Mouse (Mus musculus): Measurements from ENCODE around the gene Ppp4r3b.

Gene Ppp4r3b

GRCm38 (mm10) chr11:29172563-29173124 lies at the start of gene Ppp4r3b:
Ppp4r3b (plus strand) TSS chr11:29172890.
- peak; percentile 99 for DNase-seq (ENCODE audit: low read depth)

DNA sequence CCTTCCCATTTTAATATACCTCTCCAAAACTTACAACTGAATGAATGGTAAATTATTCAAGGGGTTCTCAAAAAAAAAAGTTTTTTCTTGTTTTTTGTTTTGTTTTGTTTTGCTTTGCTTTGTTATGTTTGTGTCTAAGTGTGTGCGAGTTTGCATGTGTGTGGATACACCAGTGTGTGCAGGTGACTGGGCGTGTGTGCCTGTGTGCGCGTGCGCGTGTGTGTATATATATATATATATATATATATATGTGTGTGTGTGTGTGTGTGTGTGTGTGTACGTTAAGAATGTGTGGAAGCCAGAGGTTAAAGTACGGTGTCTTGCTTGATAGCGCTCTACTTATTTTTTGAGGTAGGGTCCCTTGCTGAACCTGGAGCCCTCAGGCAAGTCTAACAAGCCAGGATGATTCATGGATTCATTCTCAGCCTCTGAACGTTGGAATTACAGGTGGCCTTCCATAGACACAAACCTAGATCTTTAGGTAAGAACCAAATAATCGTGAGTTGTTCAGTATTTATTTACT lies 42.8 kb upstream of the Ppp4r3b start:
- DNase-seq (ENCODE audit: low read depth), result no peak

- DNase-seq (ENCODE audit: low read depth), result peak; percentile 96
These were observed 42.0 kb upstream of the Ppp4r3b start, which contains the start of gene Pnpt1 for GRCm38 (mm10) chr11:29130385-29131355. Pnpt1 (plus strand) TSS chr11:29130744.

DNA sequence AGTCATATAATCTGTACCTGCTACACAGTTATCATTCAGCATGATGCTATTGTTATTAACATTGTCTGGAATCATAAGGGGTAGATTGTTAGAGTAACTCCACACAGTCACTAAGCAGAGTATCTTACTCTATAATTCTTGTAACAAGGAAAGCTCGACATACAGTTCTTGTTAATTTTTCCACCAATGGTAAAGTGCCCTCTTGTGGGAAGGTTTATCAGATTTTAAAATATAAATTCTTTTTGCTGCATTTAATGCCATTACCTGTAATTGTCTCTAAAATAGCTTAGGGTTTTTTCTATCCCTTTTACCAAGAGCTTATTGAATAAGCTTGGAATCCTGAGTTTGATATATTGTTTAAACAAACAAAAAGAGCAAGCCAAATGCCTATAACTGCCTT lies 32.0 kb upstream of the Ppp4r3b start:
- peak; percentile 14 for DNase-seq (ENCODE audit: low read depth)

DNA sequence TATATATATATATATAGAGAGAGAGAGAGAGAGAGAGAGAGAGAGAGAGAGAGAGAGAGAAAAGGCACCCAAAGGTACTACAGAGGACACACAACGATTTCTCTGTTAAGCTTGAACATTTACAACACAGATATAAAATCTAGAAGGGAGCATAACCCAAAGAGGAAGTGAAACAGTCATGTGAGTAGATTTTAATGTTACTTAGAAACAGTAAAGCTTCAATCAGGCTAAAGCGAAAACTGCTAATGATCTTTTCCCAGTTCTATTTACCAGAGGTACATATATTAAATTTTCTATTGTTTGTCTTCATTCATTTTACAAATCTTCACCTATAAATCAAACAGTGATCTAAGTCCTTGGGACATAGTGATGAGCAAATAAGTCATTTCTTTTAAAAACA lies 23.8 kb upstream of the Ppp4r3b start:
- no peak for DNase-seq (ENCODE audit: low read depth)

DNA sequence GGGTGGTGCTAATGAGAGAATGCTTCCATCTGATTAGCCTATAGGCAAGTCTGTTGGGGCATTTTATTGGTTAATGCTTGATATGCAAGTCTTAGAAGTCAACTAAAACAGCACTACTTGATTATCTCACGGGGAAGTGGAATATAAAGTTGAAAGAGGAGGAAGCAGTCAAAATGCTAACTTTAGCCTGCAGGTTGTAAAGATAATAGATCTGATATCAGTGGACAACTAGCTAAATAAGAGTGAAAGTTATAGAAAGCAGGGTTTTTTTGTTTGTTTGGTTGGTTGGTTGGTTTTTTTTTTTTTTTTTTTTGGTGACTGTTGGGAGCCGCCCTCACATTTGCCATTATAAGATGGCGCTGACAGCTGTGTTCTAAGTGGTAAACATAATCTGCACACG lies 9.1 kb upstream of the Ppp4r3b start:
- DNase-seq (ENCODE audit: low read depth), result no peak

- peak; percentile 61 for DNase-seq (ENCODE audit: low read depth)
These were observed 715 bp upstream of the Ppp4r3b start for GRCm38 (mm10) chr11:29171959-29172391.

GRCm38 (mm10) chr11:29173125-29173631 lies 488 bp downstream of the Ppp4r3b start:
- peak; percentile 86 for DNase-seq (ENCODE audit: low read depth)

- no peak for DNase-seq (ENCODE audit: low read depth)
These were observed 1.2 kb downstream of the Ppp4r3b start for GRCm38 (mm10) chr11:29173706-29174436.

- no peak for DNase-seq (ENCODE audit: low read depth)
These were observed 6.6 kb downstream of the Ppp4r3b start for GRCm38 (mm10) chr11:29179319-29179718.

DNA sequence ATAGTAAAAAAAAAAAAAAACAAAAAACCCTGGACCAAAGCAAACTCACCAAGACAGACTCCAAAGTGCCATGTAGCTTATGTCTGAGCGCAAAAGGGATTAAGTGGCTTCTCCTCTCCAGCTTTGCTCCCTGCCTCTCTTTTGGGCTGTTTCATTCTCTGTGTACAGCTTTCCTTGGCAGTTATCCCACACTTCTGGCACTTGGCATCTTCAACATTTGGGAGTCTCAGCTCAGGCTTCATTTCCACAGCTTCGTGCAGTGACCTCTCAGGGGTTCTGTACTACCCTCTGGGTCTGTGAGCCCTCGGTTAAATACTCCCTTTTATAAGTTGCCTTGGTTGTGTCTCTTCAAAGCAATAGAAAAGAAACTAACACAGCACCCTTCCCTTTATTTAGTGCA lies 8.0 kb downstream of the Ppp4r3b start:
- peak; percentile 56 for DNase-seq (ENCODE audit: low read depth)

GRCm38 (mm10) chr11:29181751-29182150 lies 9.1 kb downstream of the Ppp4r3b start:
- no peak for DNase-seq (ENCODE audit: low read depth)

- DNase-seq (ENCODE audit: low read depth), result no peak
These were observed 16.3 kb downstream of the Ppp4r3b start for GRCm38 (mm10) chr11:29188981-29189380.

DNA sequence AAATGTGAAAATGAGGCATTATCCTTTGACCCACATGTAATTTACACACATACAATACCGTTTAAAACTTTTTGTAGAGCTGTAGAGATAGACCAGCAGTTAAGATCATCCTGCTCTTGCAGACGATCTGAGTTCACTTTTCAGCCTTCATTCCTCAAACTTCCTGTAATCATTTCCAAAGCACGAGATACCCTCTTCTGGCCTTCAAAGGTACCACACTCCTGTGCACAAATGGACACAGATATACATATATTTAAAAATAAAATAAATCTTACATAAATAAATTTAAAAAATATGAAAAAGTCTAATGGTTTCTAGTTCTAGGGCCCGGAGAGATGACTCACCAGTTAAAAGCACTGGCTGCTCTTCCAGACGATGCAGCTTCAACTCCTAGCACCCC lies 31.0 kb downstream of the Ppp4r3b start:
- peak; percentile 48 for DNase-seq (ENCODE audit: low read depth)

DNA sequence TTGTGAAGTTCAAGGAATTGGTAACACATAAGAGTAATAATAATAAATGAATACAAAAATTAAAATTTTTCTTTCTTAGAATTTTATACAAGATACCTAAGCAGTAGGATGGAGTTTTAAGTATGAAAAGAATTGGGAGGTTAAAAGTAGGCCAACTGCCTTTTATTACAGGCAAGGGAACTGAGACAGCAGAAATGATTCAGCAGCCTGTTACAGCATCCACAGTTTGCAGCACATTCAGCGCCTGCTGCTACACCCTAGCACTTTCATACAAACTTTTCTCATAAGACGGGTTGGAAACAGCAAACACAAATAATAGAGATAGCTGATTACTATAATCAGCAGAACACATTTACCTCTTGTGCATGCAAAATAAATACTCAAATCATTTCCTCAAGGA lies 37.1 kb downstream of the Ppp4r3b start:
- no peak for DNase-seq (ENCODE audit: low read depth)

DNA sequence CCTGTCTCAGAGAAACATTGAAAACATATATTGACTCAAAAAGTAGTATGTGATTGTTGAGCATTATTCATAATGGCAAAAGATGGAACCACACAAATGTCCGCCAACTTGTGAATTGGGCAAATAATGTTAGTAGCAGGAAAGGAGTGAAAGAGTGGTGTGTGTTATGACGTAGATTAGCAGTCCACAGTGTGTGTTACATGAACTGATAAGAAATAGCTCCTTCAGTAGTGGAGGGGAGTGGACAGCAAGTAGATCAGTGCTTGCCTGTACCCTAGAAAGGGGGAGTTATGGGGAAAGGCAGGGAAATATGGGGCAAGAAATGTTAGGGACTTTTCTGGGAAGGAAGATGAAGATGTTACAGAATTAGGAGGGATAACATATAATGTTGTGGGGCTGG lies 43.5 kb downstream of the Ppp4r3b start:
- no peak for DNase-seq (ENCODE audit: low read depth)

DNA sequence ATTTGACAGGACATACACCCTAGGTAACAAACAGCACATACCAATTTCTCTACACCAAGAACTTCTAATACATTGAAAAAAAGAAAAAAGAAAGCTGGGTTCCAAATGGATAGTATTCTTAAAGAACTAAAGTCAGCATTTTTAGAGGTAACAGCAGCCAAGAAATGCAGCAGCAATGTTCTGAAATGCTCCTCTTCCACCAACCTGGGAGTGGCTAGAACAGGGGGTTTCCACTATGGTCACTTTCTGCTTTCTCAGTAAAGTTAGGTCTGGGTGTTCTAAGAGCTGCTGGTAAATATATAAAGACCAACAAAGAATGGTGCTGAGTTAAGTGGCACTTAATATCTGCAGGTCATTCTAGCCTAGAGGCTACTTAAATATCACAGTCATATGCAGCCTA lies 46.4 kb downstream of the Ppp4r3b start:
- no peak for DNase-seq (ENCODE audit: low read depth)

- DNase-seq (ENCODE audit: low read depth), result no peak
These were observed 49.6 kb downstream of the Ppp4r3b start for GRCm38 (mm10) chr11:29222310-29222709.

GRCm38 (mm10) chr11:29224754-29225153 lies 52.1 kb downstream of the Ppp4r3b start:
- no peak for DNase-seq (ENCODE audit: low read depth)

DNA sequence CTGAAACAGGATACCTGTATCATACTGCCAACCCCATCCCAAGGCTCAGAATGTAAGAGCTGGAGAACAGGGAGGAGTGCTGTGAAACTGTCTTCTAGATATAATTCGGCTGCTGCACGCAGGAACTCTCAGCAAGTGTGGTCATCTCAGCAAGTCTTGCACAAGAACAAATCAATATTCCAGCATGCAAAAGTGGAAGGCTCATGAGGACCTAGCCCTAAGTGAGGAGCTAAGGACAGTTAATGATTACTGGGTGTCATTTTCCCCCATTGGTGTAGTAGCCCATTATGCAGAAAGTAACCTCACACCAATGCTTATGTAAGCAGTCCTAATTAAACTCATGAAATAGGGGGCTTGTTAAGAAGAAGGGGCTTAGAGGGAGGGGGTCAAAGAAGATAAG lies 56.3 kb downstream of the Ppp4r3b start:
- no peak for DNase-seq (ENCODE audit: low read depth)

DNA sequence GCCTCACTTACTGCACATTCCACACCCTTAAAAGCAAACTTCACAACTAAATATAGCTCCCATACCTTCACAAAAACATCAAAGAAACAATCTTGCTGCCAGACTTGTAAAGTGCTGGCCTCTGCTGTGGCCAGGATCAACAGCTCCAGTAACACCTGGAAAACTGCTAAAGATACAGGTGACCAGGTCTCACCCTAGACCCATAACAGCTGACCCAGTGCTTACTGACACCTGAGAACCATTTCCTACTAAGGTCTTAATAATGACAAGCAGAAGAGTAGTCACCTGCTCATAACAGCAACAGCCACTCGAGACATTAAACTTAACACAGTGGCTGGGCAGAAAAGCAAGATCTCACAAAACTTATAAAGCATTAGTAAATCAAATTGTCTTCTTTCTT lies 60.9 kb downstream of the Ppp4r3b start:
- DNase-seq (ENCODE audit: low read depth), result no peak

DNA sequence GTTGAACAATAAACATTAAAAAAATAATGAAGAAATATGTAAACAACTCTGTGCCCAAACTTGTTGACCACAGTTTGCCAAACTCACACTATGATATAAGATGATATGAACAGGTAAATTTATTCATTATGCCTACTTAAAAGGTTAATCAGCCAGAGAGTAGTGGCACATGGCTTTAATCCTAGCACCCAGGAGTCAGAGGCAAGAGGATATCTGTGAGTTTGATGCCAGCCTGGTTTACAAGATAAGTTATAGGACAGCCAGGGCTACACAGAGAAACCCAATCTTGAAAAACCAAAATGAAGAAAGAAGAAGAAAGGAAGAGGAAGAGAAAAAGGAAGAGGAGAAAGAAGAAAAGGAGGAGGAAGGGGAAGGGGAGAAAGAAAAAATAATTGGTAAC lies 64.7 kb downstream of the Ppp4r3b start:
- no peak for DNase-seq (ENCODE audit: low read depth)

Data from NIH3T3 (cell line).